Mouse (Mus musculus) brain, adult 2 months (tissue): ENCODE data around the gene Negr1.

Experiments used
- DNase-seq: peaks from one replicate; pipeline ENCODE4 v3.0.0; 2011; ENCODE audit warnings: low read depth, low spot score

Negr1 gene

GRCm38 (mm10) chr3:156561524-156562423 is at the start of gene Negr1:
Gene Negr1 (plus strand): TSS chr3:156561794.
- peak; percentile 94 for DNase-seq

GRCm38 (mm10) chr3:156526461-156526933 is 35.1 kb upstream of the Negr1 start:
- DNase-seq: peak; percentile 78

GRCm38 (mm10) chr3:156527231-156527995 is 34.2 kb upstream of the Negr1 start:
- peak; percentile 79 for DNase-seq

DNA sequence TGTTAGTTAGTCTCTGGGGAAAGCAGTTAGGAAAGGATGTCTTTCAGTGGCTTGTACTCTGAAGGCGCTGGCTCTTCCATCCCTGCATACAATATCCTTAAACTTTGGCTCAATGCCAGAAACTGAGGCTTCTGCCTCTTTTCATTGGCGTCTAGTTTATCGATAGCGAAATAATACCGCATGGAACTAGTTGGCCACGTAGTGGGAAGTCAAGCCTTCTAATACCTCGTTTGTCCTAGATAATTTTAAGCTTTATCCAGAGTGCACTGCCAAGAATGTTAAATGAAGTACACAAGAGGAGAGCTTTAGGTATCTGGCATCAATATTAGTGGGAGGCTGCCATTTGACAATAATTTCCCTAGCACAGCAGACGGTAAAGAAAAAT is 2.2 kb upstream of the Negr1 start:
- peak; percentile 71 for DNase-seq

DNA sequence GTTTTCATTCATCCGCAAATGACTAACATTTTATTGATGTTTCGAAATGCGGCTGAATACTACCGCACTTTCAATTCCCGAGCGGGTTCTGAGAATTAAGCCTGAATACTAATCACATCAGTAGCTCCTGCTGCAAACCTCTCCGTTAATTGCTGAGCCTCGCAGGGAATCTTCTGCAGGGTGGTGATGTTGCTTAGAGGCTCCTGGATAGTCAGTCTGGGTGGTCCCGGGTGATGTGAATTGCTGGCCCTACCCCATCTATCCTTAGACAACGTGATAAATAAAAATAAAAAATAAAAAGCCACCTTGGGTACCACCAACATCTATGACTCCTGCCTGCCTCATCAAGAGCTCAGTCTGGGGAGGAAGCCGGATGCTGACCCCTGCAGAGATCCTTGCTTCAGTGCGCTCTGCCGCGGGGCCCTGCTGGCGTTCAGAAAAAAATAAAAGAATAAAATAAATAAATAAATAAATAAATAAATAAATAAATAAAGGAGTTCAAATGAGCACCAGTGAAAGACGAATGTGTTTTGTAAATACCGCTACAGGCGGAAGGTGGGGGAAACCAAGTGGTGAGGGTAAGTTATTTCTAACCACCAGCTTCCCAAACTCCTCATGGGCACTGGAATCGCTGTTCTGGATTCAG is 1.6 kb upstream of the Negr1 start:
- DNase-seq: peak; percentile 84

DNA sequence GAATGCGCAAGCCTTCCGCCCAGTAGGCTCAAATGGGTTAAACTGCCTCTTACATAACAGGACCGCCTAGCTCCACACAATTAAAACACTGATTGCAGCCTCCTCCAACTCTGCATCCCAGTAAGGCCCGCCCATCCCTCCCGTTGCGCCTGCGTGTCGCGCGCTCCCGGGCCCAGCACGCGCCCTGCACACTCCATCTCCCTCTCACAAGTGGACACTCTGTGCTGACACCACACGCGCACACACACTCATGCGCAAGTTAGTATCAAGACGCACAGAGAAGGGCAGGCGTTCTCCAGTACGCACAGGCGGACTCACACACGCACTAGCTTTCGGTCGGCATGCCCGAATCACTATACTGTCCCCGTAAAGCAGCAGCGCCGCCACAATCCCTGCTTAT is 828 bp upstream of the Negr1 start:
- DNase-seq: peak; percentile 99

DNA sequence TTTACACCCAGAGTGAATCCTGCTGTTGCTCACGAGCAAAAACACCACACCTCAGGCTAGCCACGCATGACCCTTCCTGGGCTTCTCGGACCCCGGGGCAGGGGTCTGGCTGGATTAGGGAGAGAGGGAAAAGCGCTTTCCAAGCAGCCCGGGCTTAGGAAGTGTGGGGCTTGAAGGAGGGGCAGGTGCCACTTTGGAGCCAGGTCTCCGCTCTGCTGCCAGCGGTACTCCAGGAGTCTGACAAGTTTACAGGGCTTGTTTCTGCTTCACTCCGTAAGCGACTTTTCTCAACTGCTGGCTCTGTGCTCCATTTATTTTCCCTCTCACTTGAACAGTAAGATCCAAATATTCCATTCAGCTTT is 811 bp downstream of the Negr1 start:
- peak; percentile 65 for DNase-seq

DNA sequence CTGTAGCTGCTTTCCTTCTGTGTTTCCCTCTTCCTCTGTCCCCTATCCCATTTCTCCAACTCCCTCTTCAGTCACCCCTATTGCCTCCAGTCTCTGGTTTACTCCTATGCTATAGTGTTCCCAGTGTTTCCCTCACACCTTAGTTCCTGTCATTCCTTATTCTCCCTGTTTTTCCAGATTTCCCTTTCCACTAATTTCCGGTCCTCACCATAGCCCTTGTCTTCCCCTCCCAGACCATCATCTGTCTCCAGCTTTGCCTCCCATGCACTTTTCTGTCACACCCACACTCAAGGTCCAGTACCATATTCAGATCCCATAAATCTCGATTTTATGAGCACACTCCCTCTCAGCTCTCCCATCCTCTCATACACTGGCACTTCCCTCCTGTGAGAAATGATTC is 1.2 kb downstream of the Negr1 start:
- DNase-seq: peak; percentile 56

DNA sequence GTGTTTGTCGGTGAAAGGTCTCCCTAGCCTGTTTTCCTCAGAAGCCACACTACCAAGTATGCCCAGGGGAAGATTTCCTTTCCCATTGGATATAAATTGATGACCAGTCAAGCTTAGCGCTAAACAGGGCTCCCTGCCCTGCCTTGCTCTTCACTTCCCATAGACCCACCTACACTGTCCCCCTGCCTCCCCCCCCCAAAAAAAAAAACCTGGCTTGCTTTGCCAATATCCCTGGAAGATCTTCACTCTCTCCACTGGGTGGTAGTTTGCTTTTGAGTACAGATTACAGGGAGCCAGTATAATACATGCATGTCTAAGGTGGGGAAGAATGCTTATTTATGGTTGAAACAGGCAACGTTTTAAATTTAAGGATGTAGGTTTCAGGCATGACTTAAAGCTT is 1.8 kb downstream of the Negr1 start:
- DNase-seq: peak; percentile 77

DNA sequence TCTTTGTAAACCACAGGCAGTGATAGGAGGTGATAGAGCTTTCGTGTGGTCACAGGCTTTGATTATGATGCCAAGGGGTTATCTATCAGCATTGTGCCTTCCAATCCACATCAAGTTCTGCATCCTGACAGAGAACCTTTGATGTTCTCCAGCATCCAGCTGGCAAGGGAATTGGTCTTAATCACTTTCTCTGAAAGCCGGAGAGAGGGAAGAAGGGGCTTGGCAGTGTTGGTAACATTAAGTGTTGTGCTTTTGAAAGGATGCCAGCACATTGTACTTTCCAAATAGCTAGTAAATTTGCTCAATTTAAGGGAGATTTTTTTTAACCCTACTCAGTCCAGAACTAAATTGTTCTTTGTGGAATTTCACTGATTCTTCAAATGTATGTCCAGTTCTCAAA is 11.9 kb downstream of the Negr1 start:
- peak; percentile 39 for DNase-seq

DNA sequence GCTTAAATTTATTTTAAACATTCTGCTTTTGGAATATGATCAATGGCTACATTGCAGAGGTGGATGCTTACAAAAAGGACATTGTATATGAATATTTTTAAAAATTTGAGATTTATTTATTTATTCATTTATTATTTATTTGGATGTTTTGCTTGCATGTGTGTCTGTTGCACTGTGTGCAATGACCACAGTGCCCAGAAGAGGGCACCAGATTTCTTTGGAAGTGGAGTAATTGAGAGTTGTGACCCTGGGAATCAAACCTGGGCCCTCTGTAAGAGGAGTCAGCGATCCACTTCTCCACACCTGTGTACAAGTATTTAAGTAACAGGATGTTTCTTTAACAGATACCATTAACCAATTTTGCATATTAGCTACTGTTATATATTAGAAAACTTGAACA is 14.7 kb downstream of the Negr1 start:
- no peak for DNase-seq

- DNase-seq: no peak
Observed at GRCm38 (mm10) chr3:156590612-156591011, 29.0 kb downstream of the Negr1 start.

DNA sequence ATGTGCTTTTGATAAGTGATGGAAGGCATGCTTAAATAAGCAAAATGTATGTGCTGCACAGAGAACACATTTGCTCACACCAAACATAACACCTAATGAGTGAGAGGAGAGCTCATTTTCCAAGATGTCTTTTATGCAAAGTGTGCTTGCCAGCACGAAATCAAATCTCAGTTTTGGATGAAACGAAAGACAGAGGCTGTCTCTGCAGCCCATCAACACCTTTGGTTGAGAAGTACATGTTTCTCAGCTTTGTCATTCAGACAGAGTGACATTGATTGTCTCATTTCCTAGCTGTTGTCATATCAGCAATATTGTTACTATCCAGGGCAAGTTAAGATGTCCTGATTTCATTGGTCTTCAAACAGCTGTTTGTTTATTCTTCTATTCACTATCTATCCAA is 29.5 kb downstream of the Negr1 start:
- DNase-seq: no peak

GRCm38 (mm10) chr3:156606846-156607245 is 45.3 kb downstream of the Negr1 start:
- no peak for DNase-seq

DNA sequence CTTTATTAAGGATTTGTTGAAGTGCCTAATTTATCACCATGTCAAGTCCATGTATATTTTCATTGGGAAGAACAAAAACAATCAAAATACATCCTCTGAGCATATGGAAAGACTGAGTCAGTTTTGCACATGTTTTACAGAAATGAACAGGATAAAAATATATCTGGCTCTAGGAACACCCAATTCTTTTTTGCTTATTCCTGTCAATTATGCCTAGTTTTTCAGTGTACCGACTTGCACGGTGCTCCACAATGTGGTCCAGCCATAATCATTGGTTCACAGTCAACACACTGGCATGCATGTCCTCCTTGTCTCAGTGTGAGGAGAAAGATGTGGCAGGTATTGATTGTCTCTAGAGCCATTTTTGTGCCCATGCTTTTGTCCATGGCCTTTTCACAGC is 58.3 kb downstream of the Negr1 start:
- DNase-seq: peak; percentile 55

- no peak for DNase-seq
Observed at GRCm38 (mm10) chr3:156628594-156628993, 67.0 kb downstream of the Negr1 start.

DNA sequence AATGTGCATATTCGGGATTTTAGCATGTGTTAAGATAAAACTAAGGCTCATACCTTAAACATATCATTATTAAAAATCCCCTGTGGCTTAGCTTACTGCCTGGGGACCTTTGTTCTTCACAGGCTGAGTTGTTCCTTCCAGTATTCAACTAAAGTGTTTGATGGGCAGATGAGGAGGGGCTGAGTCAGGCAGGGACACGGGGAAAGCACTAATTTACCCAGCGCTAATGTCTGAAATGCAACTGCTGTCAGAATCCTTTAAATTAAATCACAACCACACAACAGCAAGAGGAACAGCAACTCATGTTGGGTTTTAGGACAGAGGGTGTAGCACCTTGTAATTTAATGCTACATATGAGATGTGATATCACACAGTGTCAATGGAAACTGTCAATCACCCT is 71.3 kb downstream of the Negr1 start:
- no peak for DNase-seq

DNA sequence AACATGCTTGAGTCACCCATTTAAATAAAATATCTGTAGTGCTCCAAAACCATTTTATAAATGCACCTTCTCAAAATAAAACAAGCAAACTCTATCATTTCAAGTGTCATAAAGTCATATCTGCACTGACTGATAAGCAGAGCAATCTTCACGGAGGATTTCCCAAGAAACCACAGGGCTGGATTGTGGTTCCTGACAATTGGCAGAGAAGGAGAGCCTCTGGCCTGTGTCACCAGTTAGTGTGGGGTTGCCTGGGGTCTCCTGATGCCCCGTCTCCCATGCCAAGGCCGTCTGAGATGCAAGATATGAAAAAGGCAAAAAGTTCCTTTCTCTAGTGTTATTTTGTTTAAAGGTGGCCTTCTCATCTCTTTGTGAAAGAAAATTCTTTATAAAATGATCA is 77.8 kb downstream of the Negr1 start:
- no peak for DNase-seq

DNA sequence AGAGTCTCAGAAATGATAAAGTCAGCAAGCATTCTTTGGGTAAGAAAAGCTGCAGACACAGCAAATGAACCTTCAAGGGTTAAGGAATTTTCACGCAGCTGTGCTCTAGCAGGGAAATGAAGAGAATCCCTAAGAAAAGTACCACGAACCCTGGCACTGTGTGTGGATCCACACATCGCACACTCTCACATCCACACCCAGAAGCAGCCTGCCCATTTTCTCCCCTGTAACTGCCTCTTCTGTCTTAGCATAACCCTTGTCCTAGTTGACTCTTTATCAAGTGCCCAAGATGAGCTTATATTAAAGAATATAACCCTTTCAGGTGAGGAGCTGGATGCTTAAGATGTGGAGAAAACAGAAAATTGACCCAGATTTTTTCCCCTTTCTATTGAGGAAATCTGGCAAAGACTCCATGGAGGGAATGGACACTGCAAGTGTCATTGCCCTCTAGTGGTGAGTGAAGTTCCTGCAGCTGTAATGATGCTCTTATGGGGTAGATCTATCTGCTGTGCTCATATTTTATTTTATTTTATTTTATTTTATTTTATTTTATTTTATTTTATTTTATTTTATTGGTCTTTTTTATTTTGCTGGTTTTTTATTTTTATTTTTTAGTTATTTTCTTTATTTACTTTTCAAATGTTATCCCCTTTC is 82.2 kb downstream of the Negr1 start:
- DNase-seq: peak; percentile 80

GRCm38 (mm10) chr3:156648378-156648777 is 86.8 kb downstream of the Negr1 start:
- DNase-seq: no peak

- no peak for DNase-seq
Observed at GRCm38 (mm10) chr3:156662553-156662952, 101.0 kb downstream of the Negr1 start.

- no peak for DNase-seq
Observed at GRCm38 (mm10) chr3:156672560-156672959, 111.0 kb downstream of the Negr1 start.
